Mouse (Mus musculus): ENCODE measurements around the gene Ints2. TPM values are rescaled to one million over a fixed set of nuclear protein-coding genes. Genes with fewer than 3 reads are reported as not detected.
"Not testable (repeated sequence)": the region's sequence is repeated elsewhere in the genome, so short reads cannot be mapped to it uniquely, and the experiment has no call there.

The Ints2 gene
- 22.2 and 23.0 TPM in 2 replicates for polyA plus RNA-seq (2015; fragmentation: Nextera tagmentation; extraction: Ambion mirVana)

- peak within 1 kb of the TSS; percentile 90 for H3K4me2 ChIP-seq (ENCODE audit: low read depth, low read length)
- peak within 1 kb of the TSS; percentile 58 for H3K27ac ChIP-seq (ENCODE audit: low read length)
- ATAC-seq (ENCODE audit: insufficient read depth, low FRiP score) = peak; percentile 95
- H3K9ac ChIP-seq (ENCODE audit: low read length) = peak within 1 kb of the TSS; percentile 89
- no peaks in the 10 kb centered on the region for H3K9me3 ChIP-seq (replicated peaks; ENCODE audit: control insufficient read depth, low read length)
- WGBS = 7% methylated on average over 32 of the region's 32 CpGs
- no peaks in the 10 kb centered on the region for H3K27me3 ChIP-seq (ENCODE audit: control insufficient read depth, insufficient read depth, low read length)
- H3K4me1 ChIP-seq (ENCODE audit: control insufficient read depth, insufficient read depth, low read length) = peaks cover 7% of the 10 kb centered on the region; the same call in 1 of the 2 replicates
- H3K4me3 ChIP-seq (replicated peaks; ENCODE audit: low read length) = peak within 1 kb of the TSS; percentile 76
- H3K36me3 ChIP-seq (ENCODE audit: control insufficient read depth, insufficient read depth, low read length) = no peaks in the 10 kb centered on the region
These were observed at the start of gene Ints2 for GRCm38 (mm10) chr11:86257460-86258076. Gene Ints2, minus strand, starts transcription at chr11:86257575.

- not testable (repeated sequence) for H3K4me2 ChIP-seq (ENCODE audit: low read depth, low read length); ATAC-seq (ENCODE audit: insufficient read depth, low FRiP score); H3K36me3 ChIP-seq (ENCODE audit: control insufficient read depth, insufficient read depth, low read length); H3K27me3 ChIP-seq (ENCODE audit: control insufficient read depth, insufficient read depth, low read length); H3K4me3 ChIP-seq (replicated peaks; ENCODE audit: low read length); H3K27ac ChIP-seq (ENCODE audit: low read length); H3K9me3 ChIP-seq (replicated peaks; ENCODE audit: control insufficient read depth, low read length); H3K9ac ChIP-seq (ENCODE audit: low read length); H3K4me1 ChIP-seq (ENCODE audit: control insufficient read depth, insufficient read depth, low read length)
- 91% methylated on average over 10 of the region's 10 CpGs for WGBS
These were observed 34.8 kb upstream of the Ints2 start for GRCm38 (mm10) chr11:86292201-86292600.

- no peaks in the 10 kb centered on the region for H3K4me1 ChIP-seq (ENCODE audit: control insufficient read depth, insufficient read depth, low read length)
- no peak overlapping the region for H3K4me2 ChIP-seq (ENCODE audit: low read depth, low read length)
- no peak for ATAC-seq (ENCODE audit: insufficient read depth, low FRiP score)
- H3K27ac ChIP-seq (ENCODE audit: low read length) = no peak overlapping the region
- peaks cover 8% of the 10 kb centered on the region; the same call in 1 of the 2 replicates for H3K36me3 ChIP-seq (ENCODE audit: control insufficient read depth, insufficient read depth, low read length)
- H3K9me3 ChIP-seq (replicated peaks; ENCODE audit: control insufficient read depth, low read length) = no peaks in the 10 kb centered on the region
- 87% methylated on average over 6 of the region's 6 CpGs for WGBS
- H3K27me3 ChIP-seq (ENCODE audit: control insufficient read depth, insufficient read depth, low read length) = no peaks in the 10 kb centered on the region
- H3K9ac ChIP-seq (ENCODE audit: low read length) = no peak overlapping the region
- no peak overlapping the region for H3K4me3 ChIP-seq (replicated peaks; ENCODE audit: low read length)
These were observed 34.3 kb upstream of the Ints2 start for GRCm38 (mm10) chr11:86291714-86292113.

GRCm38 (mm10) chr11:86285729-86286128 lies 28.4 kb upstream of the Ints2 start:
- Histone ChIP-seq H3K4me3 (replicated peaks; ENCODE audit: low read length) (no peak overlapping the region), H3K4me2 (ENCODE audit: low read depth, low read length) (no peak overlapping the region), H3K27ac (ENCODE audit: low read length) (no peak overlapping the region), H3K4me1 (ENCODE audit: control insufficient read depth, insufficient read depth, low read length) (no peaks in the 10 kb centered on the region), H3K36me3 (ENCODE audit: control insufficient read depth, insufficient read depth, low read length) (peaks cover 36% of the 10 kb centered on the region), H3K9me3 (replicated peaks; ENCODE audit: control insufficient read depth, low read length) (no peaks in the 10 kb centered on the region), H3K9ac (ENCODE audit: low read length) (no peak overlapping the region), H3K27me3 (ENCODE audit: control insufficient read depth, insufficient read depth, low read length) (no peaks in the 10 kb centered on the region)
- 81% methylated on average over 8 of the region's 8 CpGs for WGBS
- no peak for ATAC-seq (ENCODE audit: insufficient read depth, low FRiP score)

- Histone ChIP-seq H3K4me1 (ENCODE audit: control insufficient read depth, insufficient read depth, low read length) (no peaks in the 10 kb centered on the region), H3K4me2 (ENCODE audit: low read depth, low read length) (no peak overlapping the region), H3K9me3 (replicated peaks; ENCODE audit: control insufficient read depth, low read length) (no peaks in the 10 kb centered on the region), H3K27me3 (ENCODE audit: control insufficient read depth, insufficient read depth, low read length) (no peaks in the 10 kb centered on the region), H3K9ac (ENCODE audit: low read length) (no peak overlapping the region), H3K27ac (ENCODE audit: low read length) (no peak overlapping the region), H3K36me3 (ENCODE audit: control insufficient read depth, insufficient read depth, low read length) (peaks cover 18% of the 10 kb centered on the region), H3K4me3 (replicated peaks; ENCODE audit: low read length) (no peak overlapping the region)
- WGBS = 97% methylated on average over 6 of the region's 6 CpGs
- ATAC-seq (ENCODE audit: insufficient read depth, low FRiP score) = no peak
These were observed 21.2 kb upstream of the Ints2 start for GRCm38 (mm10) chr11:86278442-86279102.

- Histone ChIP-seq H3K9me3 (replicated peaks; ENCODE audit: control insufficient read depth, low read length) (no peaks in the 10 kb centered on the region), H3K27me3 (ENCODE audit: control insufficient read depth, insufficient read depth, low read length) (no peaks in the 10 kb centered on the region), H3K4me3 (replicated peaks; ENCODE audit: low read length) (peak overlapping the region; percentile 76), H3K4me2 (ENCODE audit: low read depth, low read length) (peak overlapping the region; percentile 90), H3K4me1 (ENCODE audit: control insufficient read depth, insufficient read depth, low read length) (peaks cover 7% of the 10 kb centered on the region; the same call in 1 of the 2 replicates), H3K27ac (ENCODE audit: low read length) (peak overlapping the region; percentile 58), H3K9ac (ENCODE audit: low read length) (peak overlapping the region; percentile 89), H3K36me3 (ENCODE audit: control insufficient read depth, insufficient read depth, low read length) (no peaks in the 10 kb centered on the region)
- ATAC-seq (ENCODE audit: insufficient read depth, low FRiP score) = peak; percentile 39; the same call in 1 of the 2 replicates
- under 1% methylated on average over 22 of the region's 22 CpGs for WGBS
These were observed 321 bp downstream of the Ints2 start for GRCm38 (mm10) chr11:86257054-86257453.

GRCm38 (mm10) chr11:86253342-86253741 lies 4.0 kb downstream of the Ints2 start:
- no peak overlapping the region for H3K9ac ChIP-seq (ENCODE audit: low read length)
- no peaks in the 10 kb centered on the region for H3K27me3 ChIP-seq (ENCODE audit: control insufficient read depth, insufficient read depth, low read length)
- no peak for ATAC-seq (ENCODE audit: insufficient read depth, low FRiP score)
- 78% methylated on average over 1 of the region's 1 CpGs for WGBS
- no peak overlapping the region for H3K4me3 ChIP-seq (replicated peaks; ENCODE audit: low read length)
- H3K9me3 ChIP-seq (replicated peaks; ENCODE audit: control insufficient read depth, low read length) = no peaks in the 10 kb centered on the region
- H3K36me3 ChIP-seq (ENCODE audit: control insufficient read depth, insufficient read depth, low read length) = no peaks in the 10 kb centered on the region
- no peak overlapping the region for H3K4me2 ChIP-seq (ENCODE audit: low read depth, low read length)
- peaks cover 7% of the 10 kb centered on the region; the same call in 1 of the 2 replicates for H3K4me1 ChIP-seq (ENCODE audit: control insufficient read depth, insufficient read depth, low read length)
- no peak overlapping the region for H3K27ac ChIP-seq (ENCODE audit: low read length)

- no peak for ATAC-seq (ENCODE audit: insufficient read depth, low FRiP score)
- WGBS = 65% methylated on average over 4 of the region's 4 CpGs
- H3K27me3 ChIP-seq (ENCODE audit: control insufficient read depth, insufficient read depth, low read length) = no peaks in the 10 kb centered on the region
- H3K4me2 ChIP-seq (ENCODE audit: low read depth, low read length) = no peak overlapping the region
- no peaks in the 10 kb centered on the region; the same call in 1 of the 2 replicates for H3K36me3 ChIP-seq (ENCODE audit: control insufficient read depth, insufficient read depth, low read length)
- no peak overlapping the region for H3K27ac ChIP-seq (ENCODE audit: low read length)
- H3K9me3 ChIP-seq (replicated peaks; ENCODE audit: control insufficient read depth, low read length) = no peaks in the 10 kb centered on the region
- H3K4me3 ChIP-seq (replicated peaks; ENCODE audit: low read length) = no peak overlapping the region
- H3K9ac ChIP-seq (ENCODE audit: low read length) = no peak overlapping the region
- H3K4me1 ChIP-seq (ENCODE audit: control insufficient read depth, insufficient read depth, low read length) = no peaks in the 10 kb centered on the region
These were observed 24.9 kb downstream of the Ints2 start for GRCm38 (mm10) chr11:86232446-86232845.

- Histone ChIP-seq H3K27ac (ENCODE audit: low read length) (no peak overlapping the region), H3K4me3 (replicated peaks; ENCODE audit: low read length) (no peak overlapping the region), H3K36me3 (ENCODE audit: control insufficient read depth, insufficient read depth, low read length) (no peaks in the 10 kb centered on the region; the same call in 1 of the 2 replicates), H3K4me2 (ENCODE audit: low read depth, low read length) (no peak overlapping the region), H3K9ac (ENCODE audit: low read length) (no peak overlapping the region), H3K4me1 (ENCODE audit: control insufficient read depth, insufficient read depth, low read length) (no peaks in the 10 kb centered on the region), H3K27me3 (ENCODE audit: control insufficient read depth, insufficient read depth, low read length) (no peaks in the 10 kb centered on the region), H3K9me3 (replicated peaks; ENCODE audit: control insufficient read depth, low read length) (no peaks in the 10 kb centered on the region)
- no peak for ATAC-seq (ENCODE audit: insufficient read depth, low FRiP score)
- 92% methylated on average over 13 of the region's 13 CpGs for WGBS
These were observed 25.5 kb downstream of the Ints2 start for GRCm38 (mm10) chr11:86231781-86232350.

Data from stomach, embryonic 16.5 days (tissue).